Mouse (Mus musculus): ENCODE data around the gene Abcg1.

DNA sequence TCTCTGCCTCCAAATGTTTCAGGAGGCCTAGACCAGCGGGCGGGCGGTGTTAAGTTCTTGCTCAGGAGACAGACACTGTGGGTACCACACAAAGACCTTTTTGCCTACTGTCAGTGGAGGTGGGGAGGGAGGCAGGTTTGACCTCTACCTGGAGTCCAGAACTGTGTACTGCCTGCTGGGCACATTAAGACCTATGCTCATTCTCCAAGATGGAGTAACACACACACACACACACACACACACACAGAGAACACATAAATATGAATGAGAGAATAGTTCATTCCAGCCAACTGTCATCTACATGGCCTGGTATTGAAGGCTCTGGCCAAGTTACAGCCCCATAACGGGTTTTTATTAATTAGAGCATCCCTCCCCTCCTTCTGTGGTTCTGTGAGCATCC is 15.4 kb downstream of the Abcg1 start:
- TF ChIP-seq CTCF (IDR thresholded peaks at IDR 0.05; ENCODE audit: low read depth): no peak
- TF ChIP-seq EP300 (IDR thresholded peaks at IDR 0.05; ENCODE audit: low read depth): no peak
